Mouse (Mus musculus): ENCODE results near the gene Adora3. TPM values are rescaled to one million over a fixed set of nuclear protein-coding genes. Genes with fewer than 3 reads are reported as not detected.
A peak's percentile ranks its signal among the peaks of the same experiment; 100 is the strongest.

Gene Adora3
- polyA plus RNA-seq, 1 experiment = not detected

- TF ChIP-seq GATA1 (IDR thresholded peaks at IDR 0.05; ENCODE audit: low read length) = no peak
These were observed 38.3 kb downstream of the Adora3 start for GRCm38 (mm10) chr3:105908976-105909375.

- TF ChIP-seq GATA1 (IDR thresholded peaks at IDR 0.05; ENCODE audit: low read length) = no peak
These were observed 40.0 kb downstream of the Adora3 start for GRCm38 (mm10) chr3:105910519-105911190.

GRCm38 (mm10) chr3:105912097-105912880 is 41.6 kb downstream of the Adora3 start:
- TF ChIP-seq GATA1 (IDR thresholded peaks at IDR 0.05; ENCODE audit: low read length) = no peak

GRCm38 (mm10) chr3:105913839-105914681 is 43.4 kb downstream of the Adora3 start:
- peak; percentile 83 for TF ChIP-seq GATA1 (IDR thresholded peaks at IDR 0.05; ENCODE audit: low read length)

- TF ChIP-seq GATA1 (IDR thresholded peaks at IDR 0.05; ENCODE audit: low read length) = no peak
These were observed 44.6 kb downstream of the Adora3 start for GRCm38 (mm10) chr3:105915281-105915680.

GRCm38 (mm10) chr3:105917656-105918354 is 47.1 kb downstream of the Adora3 start:
- TF ChIP-seq GATA1 (IDR thresholded peaks at IDR 0.05; ENCODE audit: low read length) = no peak

GRCm38 (mm10) chr3:105918355-105918745 is 47.7 kb downstream of the Adora3 start:
- no peak for TF ChIP-seq GATA1 (IDR thresholded peaks at IDR 0.05; ENCODE audit: low read length)

- TF ChIP-seq GATA1 (IDR thresholded peaks at IDR 0.05; ENCODE audit: low read length) = no peak
These were observed 51.3 kb downstream of the Adora3 start for GRCm38 (mm10) chr3:105921959-105922358.

GRCm38 (mm10) chr3:105924616-105925015 is 54.0 kb downstream of the Adora3 start:
- no peak for TF ChIP-seq GATA1 (IDR thresholded peaks at IDR 0.05; ENCODE audit: low read length)

GRCm38 (mm10) chr3:105927561-105928194 is 57.0 kb downstream of the Adora3 start:
- no peak for TF ChIP-seq GATA1 (IDR thresholded peaks at IDR 0.05; ENCODE audit: low read length)

- TF ChIP-seq GATA1 (IDR thresholded peaks at IDR 0.05; ENCODE audit: low read length) = no peak
These were observed 57.5 kb downstream of the Adora3 start for GRCm38 (mm10) chr3:105928195-105928569.

GRCm38 (mm10) chr3:105928781-105929180 is 58.1 kb downstream of the Adora3 start:
- no peak for TF ChIP-seq GATA1 (IDR thresholded peaks at IDR 0.05; ENCODE audit: low read length)

- TF ChIP-seq GATA1 (IDR thresholded peaks at IDR 0.05; ENCODE audit: low read length) = no peak
These were observed 59.2 kb downstream of the Adora3 start for GRCm38 (mm10) chr3:105929821-105930220.

GRCm38 (mm10) chr3:105931095-105931494 is 60.4 kb downstream of the Adora3 start:
- TF ChIP-seq GATA1 (IDR thresholded peaks at IDR 0.05; ENCODE audit: low read length) = no peak

Measured in G1E-ER4 (cell line).